Mouse (Mus musculus): ENCODE measurements at regions not wholly inside any gene's neighbourhood (a gene's known extent, or its start where the extent isn't known, plus 50 kb on each side); places are given as distances from the start of the nearest gene placed in this dataset.
"Not testable (repeated sequence)": the region's sequence is repeated elsewhere in the genome, so short reads cannot be mapped to it uniquely, and the experiment has no call there.

- no peak for TF ChIP-seq POLR2A (IDR thresholded peaks at IDR 0.05; ENCODE audit: borderline replicate concordance, extremely low read depth, insufficient read depth, insufficient read length)
- Histone ChIP-seq H3K9me3 (ENCODE audit: control insufficient read depth, low read length) (no peaks in the 10 kb centered on the region), H3K36me3 (ENCODE audit: control insufficient read depth, insufficient read depth, low read length) (no peaks in the 10 kb centered on the region), H3K4me2 (replicated peaks; ENCODE audit: low read depth, low read length, severe bottlenecking) (no peak overlapping the region), H3K4me1 (ENCODE audit: control insufficient read depth, insufficient read depth, low read length) (no peaks in the 10 kb centered on the region), H3K27me3 (ENCODE audit: control insufficient read depth, insufficient read depth, low read length) (no peaks in the 10 kb centered on the region), H3K4me3 (replicated peaks; ENCODE audit: low read length) (no peak overlapping the region), H3K27ac (replicated peaks; ENCODE audit: low read depth, low read length) (no peak overlapping the region), H3K9ac (ENCODE audit: low read depth, low read length, severe bottlenecking) (no peak overlapping the region)
- ATAC-seq (ENCODE audit: low FRiP score, low read depth) (no peak), DNase-seq (ENCODE audit: low spot score) (no peak)
- 86% methylated on average over 4 of the region's 4 CpGs for WGBS
Observed at GRCm38 (mm10) chr1:128506551-128507313, 85.4 kb downstream of the Cxcr4 start.

GRCm38 (mm10) chr1:128504371-128504770 lies 87.2 kb upstream of the Dars start:
- Histone ChIP-seq H3K4me3 (replicated peaks; ENCODE audit: low read length) (no peak overlapping the region), H3K9me3 (ENCODE audit: control insufficient read depth, low read length) (no peaks in the 10 kb centered on the region), H3K9ac (ENCODE audit: low read depth, low read length, severe bottlenecking) (no peak overlapping the region), H3K36me3 (ENCODE audit: control insufficient read depth, insufficient read depth, low read length) (no peaks in the 10 kb centered on the region), H3K4me2 (replicated peaks; ENCODE audit: low read depth, low read length, severe bottlenecking) (no peak overlapping the region), H3K27me3 (ENCODE audit: control insufficient read depth, insufficient read depth, low read length) (no peaks in the 10 kb centered on the region), H3K4me1 (ENCODE audit: control insufficient read depth, insufficient read depth, low read length) (no peaks in the 10 kb centered on the region), H3K27ac (replicated peaks; ENCODE audit: low read depth, low read length) (no peak overlapping the region)
- no peak for DNase-seq (ENCODE audit: low spot score)
- 55% methylated on average over 4 of the region's 4 CpGs for WGBS
- no peak for TF ChIP-seq POLR2A (IDR thresholded peaks at IDR 0.05; ENCODE audit: borderline replicate concordance, extremely low read depth, insufficient read depth, insufficient read length)
- ATAC-seq (ENCODE audit: low FRiP score, low read depth): no peak

GRCm38 (mm10) chr1:128498042-128498772 lies 81.0 kb upstream of the Dars start:
- no peak for TF ChIP-seq POLR2A (IDR thresholded peaks at IDR 0.05; ENCODE audit: borderline replicate concordance, extremely low read depth, insufficient read depth, insufficient read length)
- ATAC-seq (ENCODE audit: low FRiP score, low read depth) (no peak), DNase-seq (ENCODE audit: low spot score) (no peak)
- no peaks in the 10 kb centered on the region for H3K9me3 ChIP-seq (ENCODE audit: control insufficient read depth, low read length)
- H3K9ac ChIP-seq (ENCODE audit: low read depth, low read length, severe bottlenecking): no peak overlapping the region
- no peak overlapping the region for H3K4me2 ChIP-seq (replicated peaks; ENCODE audit: low read depth, low read length, severe bottlenecking)
- H3K27ac ChIP-seq (replicated peaks; ENCODE audit: low read depth, low read length): no peak overlapping the region
- H3K4me1 ChIP-seq (ENCODE audit: control insufficient read depth, insufficient read depth, low read length): no peaks in the 10 kb centered on the region
- H3K4me3 ChIP-seq (replicated peaks; ENCODE audit: low read length): no peak overlapping the region
- no peaks in the 10 kb centered on the region for H3K27me3 ChIP-seq (ENCODE audit: control insufficient read depth, insufficient read depth, low read length)
- WGBS: 74% methylated on average over 9 of the region's 9 CpGs
- no peaks in the 10 kb centered on the region for H3K36me3 ChIP-seq (ENCODE audit: control insufficient read depth, insufficient read depth, low read length)

GRCm38 (mm10) chr1:128492251-128492650 lies 75.1 kb upstream of the Dars start:
- DNase-seq (ENCODE audit: low spot score) (no peak), ATAC-seq (ENCODE audit: low FRiP score, low read depth) (no peak)
- WGBS: 100% methylated on average over 2 of the region's 2 CpGs
- Histone ChIP-seq H3K9me3 (ENCODE audit: control insufficient read depth, low read length) (no peaks in the 10 kb centered on the region), H3K4me1 (ENCODE audit: control insufficient read depth, insufficient read depth, low read length) (no peaks in the 10 kb centered on the region), H3K4me3 (replicated peaks; ENCODE audit: low read length) (no peak overlapping the region), H3K27me3 (ENCODE audit: control insufficient read depth, insufficient read depth, low read length) (no peaks in the 10 kb centered on the region), H3K36me3 (ENCODE audit: control insufficient read depth, insufficient read depth, low read length) (no peaks in the 10 kb centered on the region), H3K27ac (replicated peaks; ENCODE audit: low read depth, low read length) (no peak overlapping the region), H3K4me2 (replicated peaks; ENCODE audit: low read depth, low read length, severe bottlenecking) (no peak overlapping the region), H3K9ac (ENCODE audit: low read depth, low read length, severe bottlenecking) (no peak overlapping the region)
- no peak for TF ChIP-seq POLR2A (IDR thresholded peaks at IDR 0.05; ENCODE audit: borderline replicate concordance, extremely low read depth, insufficient read depth, insufficient read length)

- not testable (repeated sequence) for H3K36me3 ChIP-seq (ENCODE audit: control insufficient read depth, insufficient read depth, low read length); H3K4me3 ChIP-seq (replicated peaks; ENCODE audit: low read length); H3K9me3 ChIP-seq (ENCODE audit: control insufficient read depth, low read length); DNase-seq (ENCODE audit: low spot score); H3K4me2 ChIP-seq (replicated peaks; ENCODE audit: low read depth, low read length, severe bottlenecking); H3K9ac ChIP-seq (ENCODE audit: low read depth, low read length, severe bottlenecking); ATAC-seq (ENCODE audit: low FRiP score, low read depth); H3K4me1 ChIP-seq (ENCODE audit: control insufficient read depth, insufficient read depth, low read length); H3K27ac ChIP-seq (replicated peaks; ENCODE audit: low read depth, low read length); H3K27me3 ChIP-seq (ENCODE audit: control insufficient read depth, insufficient read depth, low read length)
- 91% methylated on average over 3 of the region's 4 CpGs for WGBS
Observed at GRCm38 (mm10) chr1:128487181-128487580, 70.0 kb upstream of the Dars start.

Measured in limb, embryonic 14.5 days (tissue).